Mouse (Mus musculus) small intestine, adult 2 months (tissue): Measurements from ENCODE around the gene Sipa1l1. TPM values are rescaled to one million over a fixed set of nuclear protein-coding genes. Genes with fewer than 3 reads are reported as not detected.

Source experiments
- H3K27ac ChIP-seq: fragments of 200-500 bp; 2 replicates; pipeline ENCODE4 v1.5.1; 2012; ENCODE audit warnings: low read depth, low read length, control low read depth, inconsistent platforms; ENCODE audit not compliant: insufficient read depth
- H3K27me3 ChIP-seq: fragments of 200-500 bp; 2 replicates; pipeline ENCODE4 v1.6.1; 2012; ENCODE audit warnings: mild to moderate bottlenecking, moderate library complexity, low read length, inconsistent platforms; ENCODE audit not compliant: control insufficient read depth, insufficient read depth
- H3K36me3 ChIP-seq: fragments of 200-500 bp; 2 replicates; pipeline ENCODE4 v1.6.1; 2012; ENCODE audit warnings: mild to moderate bottlenecking, low read length, control low read depth, inconsistent platforms; ENCODE audit not compliant: control insufficient read depth, insufficient read depth
- H3K4me1 ChIP-seq: fragments of 200-500 bp; 2 replicates; pipeline ENCODE4 v1.6.1; 2012; ENCODE audit warnings: low read length, inconsistent platforms, mixed read lengths; ENCODE audit not compliant: control insufficient read depth, insufficient read depth, insufficient read length
- H3K4me3 ChIP-seq: fragments of 200-500 bp; 2 replicates; pipeline ENCODE4 v1.5.1; 2012; ENCODE audit warnings: low read depth, mild to moderate bottlenecking, control low read depth, inconsistent platforms, low read length, moderate library complexity
- CTCF ChIP-seq: fragments of 200-500 bp; IDR thresholded peaks from 2 replicates; pipeline ENCODE4 v1.5.1; 2012; ENCODE audit warnings: low read depth, mild to moderate bottlenecking, control low read depth, inconsistent platforms, low read length, moderate library complexity, mixed read lengths; ENCODE audit not compliant: insufficient replicate concordance, insufficient read length; ENCODE audit errors: extremely low read depth
- POLR2A ChIP-seq: fragments of 200-500 bp; IDR thresholded peaks from 2 replicates; pipeline ENCODE4 v1.6.1; 2012; ENCODE audit warnings: low read depth, mild to moderate bottlenecking, control low read depth, inconsistent platforms, low read length, moderate library complexity
- WGBS: fragments of 180-500 bp; shearing (Covaris S2); methylation state at CpG from one replicate; pipeline ENCODE4 v1.1.7; 2018; 5-methylcytosine and 5-hydroxymethylcytosine counted together
- polyA plus RNA-seq: library from polyadenylated mRNA; depleted of rRNA; stranded (reverse); fragments of >200 nt; gene quantifications from 2 replicates; pipeline ENCODE4 v1.2.3, GENCODE M21; 2012

Sipa1l1 gene
- polyA plus RNA-seq, 1 experiment, result 13.4 TPM

DNA sequence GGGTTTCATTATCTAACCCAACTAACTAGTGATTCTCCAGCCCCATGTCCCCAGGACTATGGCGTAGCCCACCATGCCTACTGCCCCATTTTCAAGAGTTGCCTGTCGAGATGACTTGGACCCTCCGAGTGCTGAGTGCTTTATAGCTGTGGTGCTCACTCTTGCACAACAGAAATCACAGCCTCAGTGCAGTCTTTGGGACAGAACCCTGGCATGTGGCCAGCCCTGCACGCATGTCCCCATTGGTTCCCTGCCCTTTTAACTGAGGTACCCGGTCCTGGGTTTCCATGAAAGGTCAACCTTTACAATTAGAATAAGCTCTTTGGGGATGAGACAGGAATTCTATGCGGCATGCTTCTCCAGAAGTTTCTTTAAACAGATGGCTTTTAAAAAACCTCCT lies 181.8 kb downstream of the Sipa1l1 start:
- no peak overlapping the region for H3K4me3 ChIP-seq
- no peaks in the 10 kb centered on the region for H3K27me3 ChIP-seq
- no peak for TF ChIP-seq CTCF
- no peak for TF ChIP-seq POLR2A
- H3K36me3 ChIP-seq, result no peaks in the 10 kb centered on the region; the same call in 1 of the 2 replicates
- WGBS, result 62% methylated on average over 6 of the region's 6 CpGs
- no peak overlapping the region for H3K27ac ChIP-seq
- peaks cover 9% of the 10 kb centered on the region; the same call in 1 of the 2 replicates for H3K4me1 ChIP-seq

GRCm38 (mm10) chr12:82353660-82354059 lies 184.5 kb downstream of the Sipa1l1 start:
- TF ChIP-seq CTCF (no peak), POLR2A (no peak)
- H3K36me3 ChIP-seq, result peaks cover 9% of the 10 kb centered on the region
- no peak overlapping the region for H3K4me3 ChIP-seq
- WGBS, result 40% methylated on average over 2 of the region's 2 CpGs
- no peaks in the 10 kb centered on the region for H3K27me3 ChIP-seq
- H3K4me1 ChIP-seq, result peaks cover 9% of the 10 kb centered on the region; the same call in 1 of the 2 replicates
- no peak overlapping the region for H3K27ac ChIP-seq

DNA sequence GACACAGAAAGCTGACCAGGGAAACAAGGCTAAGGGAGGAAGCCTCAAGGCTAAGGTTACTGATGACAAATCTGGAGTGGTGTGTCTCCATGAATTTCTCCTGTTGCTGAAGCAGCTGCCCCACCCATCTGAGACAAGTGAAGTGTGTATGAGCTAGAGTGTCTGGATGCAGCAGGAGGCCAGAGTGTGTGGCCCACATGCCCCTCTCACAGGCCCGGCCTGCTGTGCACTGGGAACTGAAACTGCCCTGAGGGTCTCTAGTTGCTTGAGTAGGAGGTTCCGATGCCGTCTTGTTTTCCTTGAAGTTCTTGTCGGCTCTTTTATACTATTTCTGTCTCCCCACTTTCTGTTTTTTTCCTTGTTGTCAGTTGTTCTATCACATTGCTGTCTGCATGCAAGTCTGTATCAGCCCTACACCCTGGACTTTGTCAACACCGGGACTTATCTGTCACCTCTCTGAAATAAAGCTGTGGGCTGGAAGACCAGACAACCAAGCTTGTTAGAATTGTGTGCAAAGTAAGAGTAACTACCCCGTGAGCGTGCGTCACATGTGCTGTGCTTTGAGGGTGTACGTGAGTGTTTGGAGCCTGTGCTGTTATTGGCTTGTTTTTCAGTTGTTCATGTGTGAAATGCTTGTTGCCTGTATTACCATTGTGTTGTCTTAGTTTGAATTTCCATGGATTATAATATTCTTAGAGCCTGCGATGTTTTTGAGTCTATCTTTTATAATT lies 186.5 kb downstream of the Sipa1l1 start:
- TF ChIP-seq POLR2A (no peak), CTCF (no peak)
- H3K27ac ChIP-seq, result no peak overlapping the region
- 77% methylated on average over 10 of the region's 10 CpGs for whole genome bisulfite sequencing
- no peak overlapping the region for H3K4me3 ChIP-seq
- peaks cover 10% of the 10 kb centered on the region for H3K36me3 ChIP-seq
- H3K27me3 ChIP-seq, result no peaks in the 10 kb centered on the region
- H3K4me1 ChIP-seq, result peaks cover 7% of the 10 kb centered on the region; the same call in 1 of the 2 replicates

DNA sequence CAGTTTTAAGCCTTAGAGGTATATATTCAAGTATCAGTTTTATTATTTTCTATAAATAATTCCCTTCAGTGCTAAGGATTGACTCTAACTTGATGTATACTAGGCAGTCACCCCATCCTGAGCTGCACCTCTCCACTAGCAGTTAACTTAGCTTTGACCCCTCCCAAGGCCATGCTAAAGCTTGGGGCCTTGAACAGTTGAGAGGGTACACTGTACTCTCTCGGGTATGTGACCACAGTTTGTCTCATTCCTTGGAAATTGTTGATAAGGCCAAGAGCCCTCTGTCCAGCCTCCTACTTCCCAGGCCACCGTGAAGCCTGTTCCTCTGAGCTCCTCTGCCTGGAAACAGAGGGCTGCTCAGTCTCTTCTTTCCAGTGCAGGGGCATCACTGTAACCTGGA lies 187.4 kb downstream of the Sipa1l1 start:
- Histone ChIP-seq H3K27me3 (no peaks in the 10 kb centered on the region), H3K27ac (no peak overlapping the region), H3K4me3 (no peak overlapping the region), H3K36me3 (peaks cover 10% of the 10 kb centered on the region), H3K4me1 (0 out of 2 replicates have a peak, but pooled peaks cover 7% of the 10 kb centered on the region)
- TF ChIP-seq POLR2A (no peak), CTCF (no peak)
- 65% methylated on average over 2 of the region's 2 CpGs for WGBS

GRCm38 (mm10) chr12:82357431-82357830 lies 188.3 kb downstream of the Sipa1l1 start:
- 0 out of 2 replicates have a peak, but pooled peaks cover 7% of the 10 kb centered on the region for H3K4me1 ChIP-seq
- no peak overlapping the region for H3K4me3 ChIP-seq
- TF ChIP-seq POLR2A, result no peak
- no peak for TF ChIP-seq CTCF
- H3K36me3 ChIP-seq, result peaks cover 10% of the 10 kb centered on the region
- no peak overlapping the region for H3K27ac ChIP-seq
- WGBS, result 69% methylated on average over 5 of the region's 5 CpGs
- H3K27me3 ChIP-seq, result no peaks in the 10 kb centered on the region

DNA sequence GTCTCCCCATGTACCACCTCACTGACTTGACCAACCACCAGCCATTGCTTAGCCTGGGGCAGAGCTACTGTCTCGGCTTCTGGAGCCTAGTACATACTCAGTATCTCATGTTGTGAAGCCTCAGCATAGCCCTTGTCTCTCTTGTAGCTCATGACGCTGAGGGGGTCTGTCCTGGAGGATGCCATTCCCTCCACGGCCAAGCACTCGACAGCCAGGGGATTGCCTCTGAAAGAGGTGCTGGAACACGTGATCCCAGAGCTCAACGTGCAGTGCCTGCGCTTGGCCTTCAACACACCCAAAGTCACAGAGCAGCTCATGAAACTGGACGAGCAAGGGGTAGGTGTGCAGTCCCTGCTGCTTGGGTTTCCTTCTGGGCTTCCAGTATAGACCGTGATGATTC lies 193.7 kb downstream of the Sipa1l1 start:
- Histone ChIP-seq H3K27me3 (no peaks in the 10 kb centered on the region), H3K4me1 (peaks cover 5% of the 10 kb centered on the region), H3K36me3 (peaks cover 12% of the 10 kb centered on the region), H3K4me3 (no peak overlapping the region), H3K27ac (no peak overlapping the region)
- TF ChIP-seq POLR2A (no peak), CTCF (no peak)
- 91% methylated on average over 9 of the region's 9 CpGs for WGBS

GRCm38 (mm10) chr12:82364186-82364585 lies 195.1 kb downstream of the Sipa1l1 start:
- H3K4me3 ChIP-seq, result no peak overlapping the region
- TF ChIP-seq POLR2A (no peak), CTCF (no peak)
- H3K27ac ChIP-seq, result no peak overlapping the region
- peaks cover 9% of the 10 kb centered on the region for H3K36me3 ChIP-seq
- peaks cover 5% of the 10 kb centered on the region for H3K4me1 ChIP-seq
- H3K27me3 ChIP-seq, result no peaks in the 10 kb centered on the region
- 54% methylated on average over 7 of the region's 7 CpGs for WGBS
